Mouse (Mus musculus): ENCODE data around the gene Taf1b.

DNA sequence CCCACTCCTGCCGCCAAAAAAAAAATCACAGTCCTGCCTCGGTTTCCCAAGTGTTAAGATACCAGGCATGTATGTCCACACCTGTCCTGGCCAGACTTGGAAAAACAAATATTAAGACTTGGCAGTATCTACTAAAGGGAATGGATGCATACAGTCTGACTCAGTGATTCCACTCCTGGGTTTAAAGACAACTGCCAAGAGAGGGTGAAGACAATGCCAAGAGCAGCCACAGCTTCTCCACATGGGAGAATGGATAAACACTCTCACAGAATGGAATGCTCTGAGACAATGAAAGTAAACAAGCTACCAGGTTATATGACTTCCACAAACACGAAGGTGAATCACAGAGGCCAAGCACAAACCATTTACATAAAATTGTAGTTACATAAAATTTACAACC lies 24.9 kb upstream of the Taf1b start:
- TF ChIP-seq CTCF (conservative IDR thresholded peaks at IDR 0.05 in 1 of 2, IDR thresholded peaks at IDR 0.05 in 1 of 2; ENCODE audit: low read depth in 2 of 2, low read length in 2 of 2) (no peak), ZNF384 (IDR thresholded peaks at IDR 0.05; ENCODE audit: low read depth, low read length) (no peak), PAX5 (IDR thresholded peaks at IDR 0.05; ENCODE audit: low read length) (no peak), CHD1 (IDR thresholded peaks at IDR 0.05; ENCODE audit: low read depth, low read length) (no peak), POLR2A (IDR thresholded peaks at IDR 0.05; ENCODE audit: low read depth, low read length) (no peak), KAT2A (IDR thresholded peaks at IDR 0.05; ENCODE audit: insufficient replicate concordance, low read length) (no peak)

All from CH12.LX (cell line).